Mouse (Mus musculus): ENCODE measurements around the gene Olfr1274-ps. TPM values are rescaled to one million over a fixed set of nuclear protein-coding genes. Genes with fewer than 3 reads are reported as not detected.
"Not testable (repeated sequence)": the region's sequence is repeated elsewhere in the genome, so short reads cannot be mapped to it uniquely, and the experiment has no call there.

Gene Olfr1274-ps
- total and polyA plus RNA-seq, 3 experiments, result not detected

- H3K9ac ChIP-seq (ENCODE audit: insufficient read depth, low read depth); H3K36me3 ChIP-seq (replicated peaks in 1 of 2; ENCODE audit: control insufficient read depth in 1 of 2, insufficient read depth in 1 of 2, low read length in 1 of 2); DNase-seq (ENCODE audit: extremely low read depth); H3K4me3 ChIP-seq (replicated peaks in 1 of 3; ENCODE audit: low read depth in 2 of 3, low read length in 2 of 3, poor library complexity in 1 of 3); in situ Hi-C loops (cut with MboI; ENCODE audit: low pct_ligation_motif_present, low pct_unique_long_range_greater_than_20kb, low sequenced_read_pairs); H3K4me2 ChIP-seq (ENCODE audit: insufficient read depth, low read depth, poor library complexity, severe bottlenecking); H3K9me3 ChIP-seq (replicated peaks; ENCODE audit: low read length); H3K4me1 ChIP-seq (ENCODE audit: control insufficient read depth in 1 of 2, insufficient read depth in 2 of 2); dilution Hi-C loops (cut with MboI; ENCODE audit: extremely low pct_ligation_motif_present, extremely low pct_unique_long_range_greater_than_20kb, low sequenced_read_pairs); H3K79me2 ChIP-seq (replicated peaks; ENCODE audit: control insufficient read depth, extremely low read depth, insufficient read depth, poor library complexity, severe bottlenecking); H3K27ac ChIP-seq (ENCODE audit: insufficient read depth, low read depth); H3K27me3 ChIP-seq (replicated peaks): not testable (repeated sequence)
Measured at GRCm38 (mm10) chr2:90422282-90422681, 23.8 kb downstream of the Olfr1274-ps start.

- in situ Hi-C loops (cut with MboI; ENCODE audit: low pct_ligation_motif_present, low pct_unique_long_range_greater_than_20kb, low sequenced_read_pairs), result not testable (repeated sequence)
Measured at GRCm38 (mm10) chr2:90424937-90425336, 26.5 kb downstream of the Olfr1274-ps start.

GRCm38 (mm10) chr2:90428988-90429717 is 30.7 kb downstream of the Olfr1274-ps start:
- H3K27me3 ChIP-seq (replicated peaks); H3K79me2 ChIP-seq (replicated peaks; ENCODE audit: control insufficient read depth, extremely low read depth, insufficient read depth, poor library complexity, severe bottlenecking); H3K4me2 ChIP-seq (ENCODE audit: insufficient read depth, low read depth, poor library complexity, severe bottlenecking); H3K4me3 ChIP-seq (replicated peaks in 1 of 3; ENCODE audit: low read depth in 2 of 3, low read length in 2 of 3, poor library complexity in 1 of 3); DNase-seq (ENCODE audit: extremely low read depth); dilution Hi-C loops (cut with MboI; ENCODE audit: extremely low pct_ligation_motif_present, extremely low pct_unique_long_range_greater_than_20kb, low sequenced_read_pairs); H3K9ac ChIP-seq (ENCODE audit: insufficient read depth, low read depth); H3K4me1 ChIP-seq (ENCODE audit: control insufficient read depth in 1 of 2, insufficient read depth in 2 of 2); H3K9me3 ChIP-seq (replicated peaks; ENCODE audit: low read length); H3K36me3 ChIP-seq (replicated peaks in 1 of 2; ENCODE audit: control insufficient read depth in 1 of 2, insufficient read depth in 1 of 2, low read length in 1 of 2); in situ Hi-C loops (cut with MboI; ENCODE audit: low pct_ligation_motif_present, low pct_unique_long_range_greater_than_20kb, low sequenced_read_pairs); H3K27ac ChIP-seq (ENCODE audit: insufficient read depth, low read depth): not testable (repeated sequence)

More at GRCm38 (mm10) chr2:90424937-90425336, 26.5 kb downstream of the Olfr1274-ps start:
- H3K27ac ChIP-seq (ENCODE audit: insufficient read depth, low read depth); H3K9me3 ChIP-seq (replicated peaks; ENCODE audit: low read length); H3K9ac ChIP-seq (ENCODE audit: insufficient read depth, low read depth); H3K4me3 ChIP-seq (replicated peaks in 1 of 3; ENCODE audit: low read depth in 2 of 3, low read length in 2 of 3, poor library complexity in 1 of 3); H3K27me3 ChIP-seq (replicated peaks); DNase-seq (ENCODE audit: extremely low read depth); H3K4me2 ChIP-seq (ENCODE audit: insufficient read depth, low read depth, poor library complexity, severe bottlenecking); H3K4me1 ChIP-seq (ENCODE audit: control insufficient read depth in 1 of 2, insufficient read depth in 2 of 2); H3K79me2 ChIP-seq (replicated peaks; ENCODE audit: control insufficient read depth, extremely low read depth, insufficient read depth, poor library complexity, severe bottlenecking); H3K36me3 ChIP-seq (replicated peaks in 1 of 2; ENCODE audit: control insufficient read depth in 1 of 2, insufficient read depth in 1 of 2, low read length in 1 of 2); dilution Hi-C loops (cut with MboI; ENCODE audit: extremely low pct_ligation_motif_present, extremely low pct_unique_long_range_greater_than_20kb, low sequenced_read_pairs): not testable (repeated sequence)

DNA sequence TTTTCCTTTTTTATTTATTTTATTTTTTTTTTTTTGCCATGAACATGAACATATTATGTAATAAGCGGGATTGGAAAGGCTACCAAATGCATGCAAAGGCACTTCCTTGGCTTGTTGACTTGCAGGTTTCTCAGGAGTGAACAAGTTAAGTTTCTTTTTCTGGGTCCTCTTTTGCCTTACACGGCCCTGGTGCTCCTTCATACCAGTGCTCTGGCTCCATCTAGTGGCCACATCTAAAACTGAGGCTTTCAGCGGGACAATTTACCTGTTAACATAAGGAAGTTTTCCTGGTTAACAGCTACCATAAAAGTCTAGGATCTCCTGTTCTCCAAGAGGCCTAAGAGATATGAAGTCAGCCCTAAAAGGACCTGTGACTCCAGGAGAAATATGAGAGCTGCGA is 31.3 kb downstream of the Olfr1274-ps start:
- H3K36me3 ChIP-seq (replicated peaks in 1 of 2; ENCODE audit: control insufficient read depth in 1 of 2, insufficient read depth in 1 of 2, low read length in 1 of 2); H3K4me1 ChIP-seq (ENCODE audit: control insufficient read depth in 1 of 2, insufficient read depth in 2 of 2); H3K27me3 ChIP-seq (replicated peaks); H3K4me2 ChIP-seq (ENCODE audit: insufficient read depth, low read depth, poor library complexity, severe bottlenecking); H3K4me3 ChIP-seq (replicated peaks in 1 of 3; ENCODE audit: low read depth in 2 of 3, low read length in 2 of 3, poor library complexity in 1 of 3); H3K27ac ChIP-seq (ENCODE audit: insufficient read depth, low read depth); DNase-seq (ENCODE audit: extremely low read depth); H3K9ac ChIP-seq (ENCODE audit: insufficient read depth, low read depth); dilution Hi-C loops (cut with MboI; ENCODE audit: extremely low pct_ligation_motif_present, extremely low pct_unique_long_range_greater_than_20kb, low sequenced_read_pairs); H3K79me2 ChIP-seq (replicated peaks; ENCODE audit: control insufficient read depth, extremely low read depth, insufficient read depth, poor library complexity, severe bottlenecking); in situ Hi-C loops (cut with MboI; ENCODE audit: low pct_ligation_motif_present, low pct_unique_long_range_greater_than_20kb, low sequenced_read_pairs); H3K9me3 ChIP-seq (replicated peaks; ENCODE audit: low read length): not testable (repeated sequence)

DNA sequence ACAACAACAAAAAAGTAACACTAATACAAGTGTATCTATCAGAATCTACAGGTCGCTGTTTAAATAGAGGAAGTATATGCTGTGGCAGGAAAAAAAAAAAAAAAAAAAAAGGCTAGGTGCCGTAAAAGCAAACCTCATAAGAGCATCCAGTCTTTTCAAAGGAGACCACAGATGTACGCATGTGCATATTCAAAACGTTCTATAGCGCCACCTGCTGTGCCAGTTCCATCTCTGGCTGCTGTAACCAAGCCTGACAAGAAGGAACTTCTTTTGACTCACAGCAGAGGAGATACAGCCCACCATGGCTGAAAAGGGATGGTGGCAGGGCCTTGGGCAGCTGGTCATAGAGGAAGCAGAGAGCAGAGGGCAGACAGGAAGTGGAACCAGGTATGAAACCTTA is 39.0 kb downstream of the Olfr1274-ps start:
- H3K79me2 ChIP-seq (replicated peaks; ENCODE audit: control insufficient read depth, extremely low read depth, insufficient read depth, poor library complexity, severe bottlenecking); in situ Hi-C loops (cut with MboI; ENCODE audit: low pct_ligation_motif_present, low pct_unique_long_range_greater_than_20kb, low sequenced_read_pairs); H3K27ac ChIP-seq (ENCODE audit: insufficient read depth, low read depth); H3K36me3 ChIP-seq (replicated peaks in 1 of 2; ENCODE audit: control insufficient read depth in 1 of 2, insufficient read depth in 1 of 2, low read length in 1 of 2); H3K9ac ChIP-seq (ENCODE audit: insufficient read depth, low read depth); H3K4me2 ChIP-seq (ENCODE audit: insufficient read depth, low read depth, poor library complexity, severe bottlenecking); H3K27me3 ChIP-seq (replicated peaks); H3K4me1 ChIP-seq (ENCODE audit: control insufficient read depth in 1 of 2, insufficient read depth in 2 of 2); H3K4me3 ChIP-seq (replicated peaks in 1 of 3; ENCODE audit: low read depth in 2 of 3, low read length in 2 of 3, poor library complexity in 1 of 3); dilution Hi-C loops (cut with MboI; ENCODE audit: extremely low pct_ligation_motif_present, extremely low pct_unique_long_range_greater_than_20kb, low sequenced_read_pairs); DNase-seq (ENCODE audit: extremely low read depth); H3K9me3 ChIP-seq (replicated peaks; ENCODE audit: low read length): not testable (repeated sequence)

GRCm38 (mm10) chr2:90440169-90440568 is 41.7 kb downstream of the Olfr1274-ps start:
- dilution Hi-C loops (cut with MboI; ENCODE audit: extremely low pct_ligation_motif_present, extremely low pct_unique_long_range_greater_than_20kb, low sequenced_read_pairs); H3K9me3 ChIP-seq (replicated peaks; ENCODE audit: low read length); H3K4me2 ChIP-seq (ENCODE audit: insufficient read depth, low read depth, poor library complexity, severe bottlenecking): not testable (repeated sequence)

More at GRCm38 (mm10) chr2:90440169-90440568, 41.7 kb downstream of the Olfr1274-ps start:
- H3K4me1 ChIP-seq (ENCODE audit: control insufficient read depth in 1 of 2, insufficient read depth in 2 of 2); H3K9ac ChIP-seq (ENCODE audit: insufficient read depth, low read depth); H3K36me3 ChIP-seq (replicated peaks in 1 of 2; ENCODE audit: control insufficient read depth in 1 of 2, insufficient read depth in 1 of 2, low read length in 1 of 2); H3K27me3 ChIP-seq (replicated peaks); DNase-seq (ENCODE audit: extremely low read depth); H3K79me2 ChIP-seq (replicated peaks; ENCODE audit: control insufficient read depth, extremely low read depth, insufficient read depth, poor library complexity, severe bottlenecking); H3K27ac ChIP-seq (ENCODE audit: insufficient read depth, low read depth); H3K4me3 ChIP-seq (replicated peaks in 1 of 3; ENCODE audit: low read depth in 2 of 3, low read length in 2 of 3, poor library complexity in 1 of 3); in situ Hi-C loops (cut with MboI; ENCODE audit: low pct_ligation_motif_present, low pct_unique_long_range_greater_than_20kb, low sequenced_read_pairs): not testable (repeated sequence)
